Mouse (Mus musculus) C2C12 (cell line): ENCODE data around the gene Gbp9.

Experiments used
- CEBPB ChIP-seq: IDR thresholded peaks from one replicate; pipeline ENCODE4 v1.6.1; 2011; ENCODE audit warnings: low read depth, mild to moderate bottlenecking, control low read depth, moderate library complexity
- CTCF ChIP-seq: IDR thresholded peaks from one replicate; pipeline ENCODE4 v1.5.1; 2011; ENCODE audit not compliant: control insufficient read depth, insufficient read depth, insufficient read length
- FOSL1 ChIP-seq: IDR thresholded peaks from one replicate; pipeline ENCODE4 v1.8.0; 2011; ENCODE audit warnings: mild to moderate bottlenecking, low read length; ENCODE audit not compliant: poor library complexity, insufficient read depth, severe bottlenecking
- MAX ChIP-seq: IDR thresholded peaks from one replicate; pipeline ENCODE4 v1.6.1; 2011; ENCODE audit warnings: mild to moderate bottlenecking, control low read depth
- MYOD1 ChIP-seq: IDR thresholded peaks from one replicate; pipeline ENCODE4 v1.6.1; 2011; ENCODE audit warnings: low read depth; ENCODE audit not compliant: control insufficient read depth, insufficient read length
- MYOG ChIP-seq: IDR thresholded peaks from one replicate; pipeline ENCODE4 v1.6.1; 2011; ENCODE audit not compliant: control insufficient read depth, insufficient read length; ENCODE audit errors: extremely low read depth
- USF1 ChIP-seq: IDR thresholded peaks from one replicate; pipeline ENCODE4 v1.6.1; 2011; ENCODE audit warnings: low read depth, mild to moderate bottlenecking, control low read depth, moderate library complexity

- TF ChIP-seq MAX = no peak
- no peak for TF ChIP-seq USF1
- TF ChIP-seq CTCF = no peak
- TF ChIP-seq FOSL1 = no peak
- no peak for TF ChIP-seq CEBPB
- no peak for TF ChIP-seq MYOG
- no peak for TF ChIP-seq MYOD1
These were observed 23.6 kb downstream of the Gbp9 start for GRCm38 (mm10) chr5:105115740-105116139.
